Mouse (Mus musculus) heart, postnatal 0 days (tissue): ENCODE results near the gene Kdm7a.

Experiments
- CTCF ChIP-seq: IDR thresholded peaks from 2 replicates; pipeline ENCODE4 v1.5.1; 2016; ENCODE audit warnings: antibody characterized with exemption, control low read depth, low read depth
- EP300 ChIP-seq: IDR thresholded peaks from 2 replicates; pipeline ENCODE4 v1.6.1; 2016; ENCODE audit warnings: antibody characterized with exemption, low read depth

GRCm38 (mm10) chr6:39113141-39113540, 93.4 kb downstream of the Kdm7a start:
- no peak for TF ChIP-seq CTCF
- no peak for TF ChIP-seq EP300
